Mouse (Mus musculus): Measurements from ENCODE around the gene Foxn3. TPM values are rescaled to one million over a fixed set of nuclear protein-coding genes. Genes with fewer than 3 reads are reported as not detected.

The Foxn3 gene
- total RNA-seq, 1 experiment from 2014 or later: 98.9 TPM

GRCm38 (mm10) chr12:99349650-99349997 is 213.8 kb downstream of the Foxn3 start:
- no peak for DNase-seq

- DNase-seq: no peak
Measured at GRCm38 (mm10) chr12:99348940-99349649, 214.3 kb downstream of the Foxn3 start.

- no peak for DNase-seq
Measured at GRCm38 (mm10) chr12:99347512-99347911, 215.9 kb downstream of the Foxn3 start.

DNA sequence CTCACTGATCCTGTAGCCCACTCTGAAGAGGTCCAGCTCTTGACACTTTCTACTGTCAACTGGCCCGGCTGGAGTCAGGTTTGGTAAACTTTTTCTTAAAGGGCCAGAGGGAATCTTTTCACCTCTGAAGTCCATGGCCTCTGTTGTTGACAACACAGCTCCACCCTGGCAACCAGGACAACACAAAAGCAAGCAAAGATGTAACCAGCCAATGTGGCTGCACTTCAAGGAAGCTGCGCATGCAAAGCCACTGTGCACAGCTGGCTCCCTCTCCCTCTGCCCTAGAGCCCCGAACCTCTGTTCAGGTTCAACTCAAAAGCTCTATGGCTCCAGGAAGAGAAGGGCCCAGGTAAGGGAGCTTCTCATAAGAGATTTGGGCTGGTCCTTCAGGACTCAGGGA is 216.4 kb downstream of the Foxn3 start:
- no peak for DNase-seq

GRCm38 (mm10) chr12:99345323-99345722 is 218.1 kb downstream of the Foxn3 start:
- DNase-seq: no peak

GRCm38 (mm10) chr12:99343378-99343777 is 220.0 kb downstream of the Foxn3 start:
- no peak for DNase-seq

DNA sequence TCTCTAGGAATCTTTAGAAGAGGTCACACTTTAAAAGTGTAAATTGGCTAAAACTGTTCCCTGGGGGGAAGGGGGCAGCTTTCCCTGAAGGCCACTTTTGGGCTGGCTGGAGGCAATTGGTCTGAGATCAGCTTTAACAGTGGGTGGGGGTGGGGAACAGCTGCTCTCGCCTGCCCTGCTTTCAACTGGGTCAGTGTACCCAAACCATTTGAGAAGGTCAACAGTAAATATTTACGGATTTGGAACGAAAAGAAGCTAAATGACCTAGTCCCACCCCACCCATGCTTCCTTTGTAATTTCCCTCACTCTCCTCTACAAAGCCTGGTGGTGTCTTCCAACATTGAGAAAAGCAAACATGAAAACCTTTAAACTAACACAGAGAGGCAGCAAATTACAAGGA is 221.2 kb downstream of the Foxn3 start:
- no peak for DNase-seq

- no peak for DNase-seq
Measured at GRCm38 (mm10) chr12:99341751-99342150, 221.6 kb downstream of the Foxn3 start.

DNA sequence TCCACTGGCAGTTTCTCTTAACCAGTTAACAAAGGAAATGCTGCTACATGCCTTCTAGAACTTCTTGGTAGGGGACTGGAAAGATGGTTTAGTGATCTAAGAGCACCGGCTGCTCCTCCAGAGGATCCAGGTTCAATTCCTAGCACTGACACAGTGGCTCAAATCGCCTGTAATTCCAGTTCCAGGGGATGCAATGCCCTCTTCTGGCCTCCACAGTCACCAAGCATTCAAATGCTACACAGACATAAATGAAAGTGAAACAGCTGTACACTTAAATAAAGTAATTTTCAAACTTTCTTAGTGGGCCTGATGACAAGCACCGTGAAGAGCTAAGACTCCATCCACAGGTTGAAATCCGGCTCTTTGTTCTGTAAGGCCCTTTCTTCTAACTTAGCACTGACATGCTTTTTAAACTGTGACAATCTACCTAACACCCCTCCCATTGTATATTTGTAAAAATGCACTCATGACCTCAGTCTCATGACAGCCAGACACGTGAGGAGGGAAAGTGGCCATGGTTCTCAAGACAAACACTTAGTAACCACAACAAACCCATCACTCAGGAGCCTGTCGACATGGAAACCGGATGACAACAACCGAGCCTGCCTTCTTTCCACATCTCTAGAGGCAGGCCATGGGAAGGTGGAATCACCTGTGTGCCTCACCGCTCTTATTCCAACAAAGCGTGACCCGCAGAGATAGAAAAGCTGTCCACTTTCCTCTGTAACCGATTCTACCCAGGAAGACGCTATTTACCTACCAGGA is 222.8 kb downstream of the Foxn3 start:
- no peak for DNase-seq

GRCm38 (mm10) chr12:99339640-99340325 is 223.6 kb downstream of the Foxn3 start:
- DNase-seq: no peak

GRCm38 (mm10) chr12:99338754-99339153 is 224.6 kb downstream of the Foxn3 start:
- DNase-seq: no peak

- no peak for DNase-seq
Measured at GRCm38 (mm10) chr12:99337171-99337435, 226.3 kb downstream of the Foxn3 start.

DNA sequence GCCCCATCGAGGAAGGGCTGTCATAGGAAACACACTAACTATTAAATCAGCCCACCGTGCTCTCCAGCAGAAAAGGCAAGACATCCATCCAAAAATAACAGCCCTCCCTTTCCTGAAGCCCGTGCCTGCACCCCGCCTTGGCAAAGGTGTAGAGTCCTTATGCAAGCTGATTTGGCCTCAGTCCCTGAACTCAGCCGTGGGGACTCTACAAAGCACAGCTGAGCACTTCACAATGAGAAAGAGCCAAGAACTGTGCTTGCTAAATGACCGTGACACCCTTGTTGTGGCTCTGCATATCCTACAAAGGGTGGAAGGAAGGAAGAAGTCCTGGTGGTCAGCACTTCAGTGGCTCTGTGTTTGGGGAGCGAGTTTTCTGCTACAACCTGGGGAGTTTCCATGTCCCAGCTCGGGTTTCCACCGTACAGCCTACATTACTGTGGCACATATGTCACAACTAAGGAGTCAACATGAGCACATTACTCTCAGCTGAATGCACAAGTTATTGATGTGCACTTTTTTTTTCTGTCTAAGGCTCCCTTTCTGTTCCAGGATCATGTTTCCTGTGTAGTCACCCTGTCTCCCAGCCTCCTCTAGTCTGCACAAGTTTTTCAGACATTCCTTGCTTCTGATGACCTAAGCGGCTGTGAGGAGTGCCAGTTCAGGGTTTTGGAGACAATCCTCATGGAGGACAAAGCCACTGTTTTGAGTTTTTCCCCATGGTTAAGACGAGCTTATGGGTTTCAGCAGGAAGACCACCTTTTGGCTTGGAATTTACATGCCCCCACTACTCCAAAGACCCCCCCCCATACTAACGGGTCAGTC is 226.8 kb downstream of the Foxn3 start:
- DNase-seq: peak; percentile 63

GRCm38 (mm10) chr12:99335628-99336027 is 227.8 kb downstream of the Foxn3 start:
- DNase-seq: no peak

- DNase-seq: no peak
Measured at GRCm38 (mm10) chr12:99334026-99334425, 229.4 kb downstream of the Foxn3 start.

GRCm38 (mm10) chr12:99333304-99333968 is 229.9 kb downstream of the Foxn3 start:
- no peak for DNase-seq

DNA sequence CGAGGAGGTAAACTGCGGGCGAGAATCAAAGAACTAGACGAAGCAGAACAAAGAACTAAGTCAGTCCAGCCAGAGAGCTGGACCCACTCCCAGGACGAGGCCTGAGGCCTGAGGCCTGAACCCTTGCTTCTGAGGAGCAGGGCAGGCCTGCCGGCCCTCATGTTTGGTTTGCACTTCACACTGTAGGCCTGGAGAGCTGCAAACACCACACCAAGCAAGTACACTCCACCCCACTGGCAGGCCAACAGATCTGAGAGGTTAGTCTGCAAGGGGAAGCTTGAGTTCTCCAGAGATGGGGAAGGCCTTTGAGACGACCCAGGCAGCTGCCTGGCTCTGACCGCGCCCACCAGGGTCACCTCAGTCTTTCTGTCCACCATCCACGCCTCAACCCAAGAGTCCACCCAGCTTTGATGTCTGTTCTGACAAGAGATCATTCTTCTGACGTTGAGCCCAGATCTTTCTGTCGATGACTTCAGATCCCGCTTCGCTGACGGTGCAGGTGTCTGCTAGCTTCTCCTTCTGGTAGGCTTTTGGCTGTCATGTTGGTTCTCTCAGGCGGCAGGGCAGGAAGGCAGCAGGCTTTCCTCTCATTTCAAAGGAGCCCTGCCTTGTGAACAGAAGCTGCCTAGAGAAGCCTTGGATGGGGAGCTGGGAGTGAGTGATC is 231.1 kb downstream of the Foxn3 start:
- DNase-seq: no peak

DNA sequence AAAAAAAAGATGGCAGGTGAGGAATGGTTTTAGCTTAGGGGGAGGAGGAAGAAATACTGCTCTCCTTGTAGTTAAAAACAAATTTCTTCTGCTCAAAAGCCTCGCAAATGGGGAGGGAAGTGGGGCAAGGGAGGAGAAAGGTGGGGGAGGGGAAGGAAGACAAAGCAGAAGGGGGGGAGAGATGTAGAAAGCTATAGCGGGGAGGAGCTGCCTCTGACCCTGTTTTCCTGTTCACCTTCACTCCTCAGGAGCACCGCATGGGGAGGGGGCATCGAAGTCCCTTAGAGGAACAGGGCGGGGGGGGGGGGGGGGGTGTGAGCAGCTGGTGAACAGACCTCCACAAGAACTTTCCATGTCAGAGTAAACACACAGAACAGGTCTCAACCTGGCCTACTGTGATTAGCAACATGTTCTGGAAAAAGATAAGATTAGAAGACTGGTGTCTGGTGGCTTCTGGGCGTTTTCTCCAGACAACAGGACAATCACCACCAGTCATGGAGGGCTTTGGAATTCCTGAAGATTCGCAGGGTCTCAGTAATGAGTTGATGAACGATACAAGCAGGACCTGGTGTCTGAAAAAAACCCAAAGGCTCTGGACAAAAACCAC is 231.9 kb downstream of the Foxn3 start:
- DNase-seq: no peak

DNA sequence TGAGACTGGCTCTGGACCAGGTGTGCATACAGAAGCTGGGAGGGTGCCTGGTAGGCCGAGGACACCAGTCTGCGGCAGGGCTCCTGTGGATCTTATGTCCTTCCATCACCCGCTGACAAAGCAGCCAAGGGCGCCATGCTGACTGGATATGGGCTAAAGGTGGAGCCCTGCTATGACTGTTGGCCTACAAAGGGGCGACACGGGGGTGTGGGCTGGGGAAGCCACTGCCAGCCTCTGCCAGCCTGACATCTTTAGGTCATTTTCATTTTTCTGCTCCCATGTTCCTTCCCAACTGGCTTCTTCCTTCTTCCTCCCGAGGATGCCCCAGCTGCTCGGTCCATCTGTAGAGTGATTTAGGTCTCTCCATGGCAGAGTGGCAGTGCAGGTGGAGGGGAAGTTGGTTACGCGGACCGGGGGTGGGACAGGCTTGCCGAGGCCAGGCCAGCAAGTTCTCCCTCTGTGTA is 232.5 kb downstream of the Foxn3 start:
- DNase-seq: no peak

GRCm38 (mm10) chr12:99329301-99330257 is 233.8 kb downstream of the Foxn3 start:
- no peak for DNase-seq

Data from adrenal gland, postnatal 25 days (tissue).